Mouse (Mus musculus): ENCODE measurements around the gene Usp32. TPM values are rescaled to one million over a fixed set of nuclear protein-coding genes. Genes with fewer than 3 reads are reported as not detected.

Usp32 gene
- polyA plus RNA-seq, 1 experiment from 2014 or later, result 4.8 TPM

GRCm38 (mm10) chr11:85109957-85110356 is 30.0 kb downstream of the Usp32 start:
- Histone ChIP-seq H3K9me3 (no peaks in the 10 kb centered on the region), H3K27me3 (ENCODE audit: poor library complexity, severe bottlenecking) (no peaks in the 10 kb centered on the region), H3K4me3 (no peak overlapping the region), H3K36me3 (replicated peaks) (peaks cover 8% of the 10 kb centered on the region), H3K27ac (no peak overlapping the region), H3K4me1 (no peaks in the 10 kb centered on the region)
- no peak for DNase-seq (ENCODE audit: extremely low spot score, low spot score)

GRCm38 (mm10) chr11:85107217-85107616 is 32.7 kb downstream of the Usp32 start:
- H3K9me3 ChIP-seq, result no peaks in the 10 kb centered on the region
- H3K36me3 ChIP-seq (replicated peaks), result peaks cover 10% of the 10 kb centered on the region
- no peak overlapping the region for H3K27ac ChIP-seq
- no peak for DNase-seq (ENCODE audit: extremely low spot score, low spot score)
- H3K4me3 ChIP-seq, result no peak overlapping the region
- H3K4me1 ChIP-seq, result no peaks in the 10 kb centered on the region
- 96% methylated on average over 3 of the region's 3 CpGs for WGBS
- H3K27me3 ChIP-seq (ENCODE audit: poor library complexity, severe bottlenecking), result no peaks in the 10 kb centered on the region

GRCm38 (mm10) chr11:85105836-85106235 is 34.1 kb downstream of the Usp32 start:
- H3K9me3 ChIP-seq, result no peaks in the 10 kb centered on the region
- peaks cover 4% of the 10 kb centered on the region for H3K36me3 ChIP-seq (replicated peaks)
- H3K27me3 ChIP-seq (ENCODE audit: poor library complexity, severe bottlenecking), result no peaks in the 10 kb centered on the region
- WGBS, result 93% methylated on average over 2 of the region's 2 CpGs
- H3K27ac ChIP-seq, result no peak overlapping the region
- no peaks in the 10 kb centered on the region for H3K4me1 ChIP-seq
- DNase-seq (ENCODE audit: extremely low spot score, low spot score), result no peak
- H3K4me3 ChIP-seq, result no peak overlapping the region

GRCm38 (mm10) chr11:85103763-85104162 is 36.2 kb downstream of the Usp32 start:
- Histone ChIP-seq H3K27me3 (ENCODE audit: poor library complexity, severe bottlenecking) (no peaks in the 10 kb centered on the region), H3K4me1 (no peaks in the 10 kb centered on the region), H3K4me3 (no peak overlapping the region), H3K27ac (no peak overlapping the region), H3K9me3 (no peaks in the 10 kb centered on the region), H3K36me3 (replicated peaks) (peaks cover 3% of the 10 kb centered on the region; the same call in 1 of the 2 replicates)
- WGBS, result 65% methylated on average over 2 of the region's 2 CpGs
- no peak for DNase-seq (ENCODE audit: extremely low spot score, low spot score)

- peaks cover 7% of the 10 kb centered on the region for H3K36me3 ChIP-seq (replicated peaks)
- peaks cover 6% of the 10 kb centered on the region for H3K4me1 ChIP-seq
- no peak overlapping the region for H3K27ac ChIP-seq
- 47% methylated on average over 5 of the region's 5 CpGs for WGBS
- DNase-seq (ENCODE audit: extremely low spot score, low spot score), result no peak
- H3K27me3 ChIP-seq (ENCODE audit: poor library complexity, severe bottlenecking), result no peaks in the 10 kb centered on the region
- H3K4me3 ChIP-seq, result no peak overlapping the region
- H3K9me3 ChIP-seq, result no peaks in the 10 kb centered on the region
Measured at GRCm38 (mm10) chr11:85095116-85095515, 44.8 kb downstream of the Usp32 start.

GRCm38 (mm10) chr11:85086253-85086652 is 53.7 kb downstream of the Usp32 start:
- DNase-seq (ENCODE audit: extremely low spot score, low spot score), result no peak
- Histone ChIP-seq H3K4me1 (no peaks in the 10 kb centered on the region), H3K36me3 (replicated peaks) (peaks cover 18% of the 10 kb centered on the region)

GRCm38 (mm10) chr11:85067871-85068270 is 72.1 kb downstream of the Usp32 start:
- no peak for DNase-seq (ENCODE audit: extremely low spot score, low spot score)
- peaks cover 5% of the 10 kb centered on the region; the same call in 1 of the 2 replicates for H3K9me3 ChIP-seq
- H3K4me3 ChIP-seq, result no peak overlapping the region
- no peak overlapping the region for H3K27ac ChIP-seq
- peaks cover 24% of the 10 kb centered on the region for H3K36me3 ChIP-seq (replicated peaks)
- no peaks in the 10 kb centered on the region for H3K4me1 ChIP-seq
- WGBS, result 97% methylated on average over 4 of the region's 4 CpGs
- H3K27me3 ChIP-seq (ENCODE audit: poor library complexity, severe bottlenecking), result no peaks in the 10 kb centered on the region

More at GRCm38 (mm10) chr11:85086253-85086652, 53.7 kb downstream of the Usp32 start:
- H3K27ac ChIP-seq, result no peak overlapping the region
- H3K27me3 ChIP-seq (ENCODE audit: poor library complexity, severe bottlenecking), result no peaks in the 10 kb centered on the region
- no peaks in the 10 kb centered on the region for H3K9me3 ChIP-seq
- H3K4me3 ChIP-seq, result no peak overlapping the region

- no peak overlapping the region for H3K27ac ChIP-seq
- no peak overlapping the region for H3K4me3 ChIP-seq
- no peak for DNase-seq (ENCODE audit: extremely low spot score, low spot score)
- no peaks in the 10 kb centered on the region for H3K4me1 ChIP-seq
- peaks cover 7% of the 10 kb centered on the region for H3K36me3 ChIP-seq (replicated peaks)
- 94% methylated on average over 4 of the region's 4 CpGs for WGBS
- H3K9me3 ChIP-seq, result no peaks in the 10 kb centered on the region
- no peaks in the 10 kb centered on the region for H3K27me3 ChIP-seq (ENCODE audit: poor library complexity, severe bottlenecking)
Measured at GRCm38 (mm10) chr11:85058562-85058961, 81.4 kb downstream of the Usp32 start.

- WGBS, result 95% methylated on average over 1 of the region's 1 CpGs
- Histone ChIP-seq H3K9me3 (no peaks in the 10 kb centered on the region), H3K4me3 (no peak overlapping the region), H3K36me3 (replicated peaks) (peaks cover 7% of the 10 kb centered on the region), H3K4me1 (no peaks in the 10 kb centered on the region), H3K27ac (no peak overlapping the region), H3K27me3 (ENCODE audit: poor library complexity, severe bottlenecking) (no peaks in the 10 kb centered on the region)
- no peak for DNase-seq (ENCODE audit: extremely low spot score, low spot score)
Measured at GRCm38 (mm10) chr11:85057544-85057943, 82.4 kb downstream of the Usp32 start.

- Histone ChIP-seq H3K4me1 (no peaks in the 10 kb centered on the region), H3K27me3 (ENCODE audit: poor library complexity, severe bottlenecking) (no peaks in the 10 kb centered on the region), H3K36me3 (replicated peaks) (peaks cover 7% of the 10 kb centered on the region), H3K27ac (no peak overlapping the region), H3K9me3 (no peaks in the 10 kb centered on the region), H3K4me3 (no peak overlapping the region)
- WGBS, result 88% methylated on average over 5 of the region's 5 CpGs
- no peak for DNase-seq (ENCODE audit: extremely low spot score, low spot score)
Measured at GRCm38 (mm10) chr11:85056901-85057300, 83.1 kb downstream of the Usp32 start.

- H3K27me3 ChIP-seq (ENCODE audit: poor library complexity, severe bottlenecking), result no peaks in the 10 kb centered on the region
- no peaks in the 10 kb centered on the region for H3K9me3 ChIP-seq
- DNase-seq (ENCODE audit: extremely low spot score, low spot score), result no peak
- H3K4me3 ChIP-seq, result no peak overlapping the region
- H3K27ac ChIP-seq, result no peak overlapping the region
- no peaks in the 10 kb centered on the region for H3K4me1 ChIP-seq
- WGBS, result 89% methylated on average over 2 of the region's 2 CpGs
- peaks cover 3% of the 10 kb centered on the region for H3K36me3 ChIP-seq (replicated peaks)
Measured at GRCm38 (mm10) chr11:85055561-85055960, 84.4 kb downstream of the Usp32 start.

- H3K36me3 ChIP-seq (replicated peaks), result peaks cover 25% of the 10 kb centered on the region
- no peak overlapping the region for H3K4me3 ChIP-seq
- no peaks in the 10 kb centered on the region for H3K27me3 ChIP-seq (ENCODE audit: poor library complexity, severe bottlenecking)
- 87% methylated on average over 3 of the region's 3 CpGs for WGBS
- no peaks in the 10 kb centered on the region for H3K4me1 ChIP-seq
- no peak overlapping the region for H3K27ac ChIP-seq
- H3K9me3 ChIP-seq, result no peaks in the 10 kb centered on the region
- no peak for DNase-seq (ENCODE audit: extremely low spot score, low spot score)
Measured at GRCm38 (mm10) chr11:85039256-85039655, 100.7 kb downstream of the Usp32 start.

- H3K36me3 ChIP-seq (replicated peaks), result peaks cover 40% of the 10 kb centered on the region
- H3K4me3 ChIP-seq, result no peak overlapping the region
- no peak for DNase-seq (ENCODE audit: extremely low spot score, low spot score)
- H3K27ac ChIP-seq, result no peak overlapping the region
- no peaks in the 10 kb centered on the region for H3K27me3 ChIP-seq (ENCODE audit: poor library complexity, severe bottlenecking)
- no peaks in the 10 kb centered on the region for H3K4me1 ChIP-seq
- H3K9me3 ChIP-seq, result no peaks in the 10 kb centered on the region
Measured at GRCm38 (mm10) chr11:85013121-85013520, 126.8 kb downstream of the Usp32 start.

GRCm38 (mm10) chr11:85003566-85003965 is 136.4 kb downstream of the Usp32 start:
- Histone ChIP-seq H3K4me1 (no peaks in the 10 kb centered on the region), H3K27me3 (ENCODE audit: poor library complexity, severe bottlenecking) (no peaks in the 10 kb centered on the region), H3K36me3 (replicated peaks) (peaks cover 30% of the 10 kb centered on the region), H3K27ac (no peak overlapping the region), H3K4me3 (no peak overlapping the region), H3K9me3 (no peaks in the 10 kb centered on the region)
- WGBS, result 89% methylated on average over 3 of the region's 3 CpGs
- no peak for DNase-seq (ENCODE audit: extremely low spot score, low spot score)

Data from forebrain, embryonic 10.5 days (tissue).